Mouse (Mus musculus) layer of hippocampus, adult 18-20 months (tissue): ENCODE data around the gene Pate4. TPM values are rescaled to one million over a fixed set of nuclear protein-coding genes. Genes with fewer than 3 reads are reported as not detected.
A peak's percentile ranks its signal among the peaks of the same experiment; 100 is the strongest.
"Not testable (repeated sequence)": the region's sequence is repeated elsewhere in the genome, so short reads cannot be mapped to it uniquely, and the experiment has no call there.

ENCODE experiments used
- DNase-seq, 2 experiments: peaks; one replicate each; pipeline ENCODE4 v3.0.0; 2022; ENCODE audit warnings: low spot score in 2 of 2
- long read RNA-seq: library from polyadenylated mRNA; stranded (forward); transcript quantifications from one replicate; pipeline ENCODE4 v2.0.0, GENCODE M21; 2021
- total RNA-seq, 2 experiments: library from RNA; stranded (reverse); gene quantifications; 2 replicates each; pipeline ENCODE4 v1.2.3; 2021

The Pate4 gene
- not detected for total RNA-seq
- long read RNA-seq: 0 reads

DNA sequence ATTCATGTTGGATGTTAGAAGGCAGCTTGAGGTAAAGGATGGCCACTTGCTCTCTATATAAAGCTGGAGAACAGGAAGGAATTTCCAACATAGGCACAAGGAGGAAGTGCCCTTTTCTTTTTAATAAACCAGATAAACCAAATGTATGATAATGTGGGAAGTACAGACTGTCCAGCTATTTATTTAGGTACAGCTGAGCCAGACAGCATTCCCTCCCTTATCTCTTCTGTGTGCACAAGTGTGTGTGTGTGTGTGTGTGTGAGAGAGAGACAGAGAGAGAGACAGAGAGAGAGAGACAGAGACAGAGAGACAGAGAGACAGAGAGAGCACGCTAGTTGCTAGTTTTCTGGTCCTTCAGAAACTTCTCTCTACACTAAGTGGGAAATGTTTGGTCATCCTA, at the start of gene Pate4:
Gene Pate4 (minus strand): TSS at position 101 of the 400 bp plus-strand sequence.
- DNase-seq: no peak

DNA sequence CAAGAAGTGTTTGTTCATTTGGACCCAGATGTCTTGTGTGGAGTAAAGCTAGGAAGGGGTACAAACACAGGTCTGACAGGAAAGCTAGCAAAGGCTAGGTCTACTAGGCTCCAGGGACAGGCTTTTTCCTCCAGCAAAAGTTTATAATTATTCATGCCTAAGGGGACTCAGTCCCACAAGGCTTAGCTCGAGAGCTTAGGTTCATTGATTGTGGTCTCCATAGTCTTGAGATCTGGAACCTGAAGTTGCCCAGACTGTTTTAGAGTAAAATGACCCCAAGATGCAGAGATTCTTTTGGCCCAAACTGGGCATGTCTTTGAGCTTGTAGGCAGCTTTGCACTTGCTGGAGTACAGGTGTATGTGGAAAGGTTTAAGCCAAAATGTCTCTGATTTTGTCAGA, 36.4 kb upstream of the Pate4 start, which contains the start of gene Pate3:
Gene Pate3 (minus strand): TSS at position 101 of the 400 bp plus-strand sequence.
- no peak for DNase-seq

DNA sequence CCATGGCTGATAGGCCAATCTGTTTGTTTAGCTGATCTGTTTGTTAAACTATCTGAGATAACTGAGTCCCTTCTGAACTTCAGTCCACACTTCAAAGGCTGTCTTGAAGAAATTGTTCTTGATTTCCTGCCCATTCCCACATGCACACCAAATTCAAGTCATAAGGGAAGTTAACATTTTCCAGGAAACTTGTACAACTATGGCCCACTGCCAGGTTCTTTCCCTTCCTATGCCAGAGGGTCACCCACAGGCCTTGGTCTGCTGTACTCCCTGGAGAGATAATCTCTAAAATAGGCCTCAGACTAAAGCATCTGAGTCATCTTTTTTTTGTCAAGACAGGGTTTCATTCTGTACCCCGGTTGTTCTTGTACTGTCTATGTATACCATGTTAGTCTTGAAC, 21.2 kb upstream of the Pate4 start:
- DNase-seq: no peak

- not testable (repeated sequence) for DNase-seq
These were observed 5.0 kb upstream of the Pate4 start for GRCm38 (mm10) chr9:35616784-35617183.

- DNase-seq: no peak
These were observed 2.3 kb upstream of the Pate4 start for GRCm38 (mm10) chr9:35614005-35614404.

- peak in 1 of 2 experiments; percentile 35 for DNase-seq
These were observed 3.9 kb downstream of the Pate4 start for GRCm38 (mm10) chr9:35607647-35608405.

- DNase-seq: peak; percentile 28 to 64
These were observed 18.8 kb downstream of the Pate4 start for GRCm38 (mm10) chr9:35592903-35593302.

DNA sequence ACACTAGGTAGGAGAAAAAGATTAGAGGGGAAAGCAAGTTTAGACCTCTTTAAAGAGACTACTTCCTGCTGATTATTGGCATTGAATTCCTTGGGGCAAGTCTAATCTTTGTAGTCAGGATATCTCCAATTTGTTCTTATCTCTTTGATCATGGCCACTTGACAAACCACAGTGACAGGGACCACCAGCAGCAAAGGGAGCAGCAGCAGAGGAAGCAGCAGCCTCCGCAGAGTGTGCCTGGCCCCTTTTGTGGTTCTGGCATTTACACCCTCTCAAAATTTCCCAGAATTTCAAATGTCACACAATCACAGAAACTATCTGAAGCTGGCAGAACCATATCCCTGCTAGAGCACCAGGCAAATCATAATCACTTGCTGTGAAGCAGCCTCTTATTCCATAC, 24.1 kb downstream of the Pate4 start:
- DNase-seq: no peak

DNA sequence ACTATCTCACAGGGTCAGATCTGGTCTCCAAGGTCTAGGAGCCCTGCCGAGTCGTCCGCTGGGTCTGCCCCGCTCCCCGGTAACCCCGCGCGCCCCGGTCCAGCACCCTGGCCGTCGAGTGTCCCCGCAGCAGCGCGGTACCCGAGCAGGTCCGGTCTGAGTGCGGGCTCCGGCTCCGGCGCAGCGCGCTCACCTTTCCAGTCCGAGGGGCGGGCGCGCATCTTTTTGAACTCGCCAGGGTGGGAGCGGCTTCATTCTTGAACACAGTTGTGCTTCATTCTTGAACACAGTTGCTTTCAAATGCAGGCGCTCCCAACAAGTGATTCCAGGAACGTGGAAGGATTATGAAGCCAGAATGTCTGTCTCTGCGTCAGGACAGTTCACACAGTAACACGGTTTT, 37.3 kb downstream of the Pate4 start:
- DNase-seq: no peak

DNA sequence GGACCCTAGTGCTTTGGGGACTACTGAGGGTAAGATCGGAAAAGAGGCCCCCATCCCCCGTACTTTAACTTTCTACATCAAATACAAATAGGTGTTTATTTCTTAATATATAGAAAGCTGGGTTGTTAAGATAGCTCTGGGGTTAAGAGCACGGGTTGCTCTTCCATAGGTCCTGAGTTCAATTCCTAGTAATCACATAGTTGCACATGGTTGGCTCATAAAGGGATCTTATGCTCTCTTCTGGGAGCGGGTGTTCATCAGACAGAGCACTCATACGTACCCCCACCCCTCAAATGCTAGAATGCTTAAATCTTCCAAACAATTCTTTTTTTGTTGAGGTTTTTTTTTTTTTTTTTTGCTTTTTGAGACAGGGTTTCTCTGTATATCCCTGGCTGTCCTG, 41.1 kb downstream of the Pate4 start:
- no peak for DNase-seq

DNA sequence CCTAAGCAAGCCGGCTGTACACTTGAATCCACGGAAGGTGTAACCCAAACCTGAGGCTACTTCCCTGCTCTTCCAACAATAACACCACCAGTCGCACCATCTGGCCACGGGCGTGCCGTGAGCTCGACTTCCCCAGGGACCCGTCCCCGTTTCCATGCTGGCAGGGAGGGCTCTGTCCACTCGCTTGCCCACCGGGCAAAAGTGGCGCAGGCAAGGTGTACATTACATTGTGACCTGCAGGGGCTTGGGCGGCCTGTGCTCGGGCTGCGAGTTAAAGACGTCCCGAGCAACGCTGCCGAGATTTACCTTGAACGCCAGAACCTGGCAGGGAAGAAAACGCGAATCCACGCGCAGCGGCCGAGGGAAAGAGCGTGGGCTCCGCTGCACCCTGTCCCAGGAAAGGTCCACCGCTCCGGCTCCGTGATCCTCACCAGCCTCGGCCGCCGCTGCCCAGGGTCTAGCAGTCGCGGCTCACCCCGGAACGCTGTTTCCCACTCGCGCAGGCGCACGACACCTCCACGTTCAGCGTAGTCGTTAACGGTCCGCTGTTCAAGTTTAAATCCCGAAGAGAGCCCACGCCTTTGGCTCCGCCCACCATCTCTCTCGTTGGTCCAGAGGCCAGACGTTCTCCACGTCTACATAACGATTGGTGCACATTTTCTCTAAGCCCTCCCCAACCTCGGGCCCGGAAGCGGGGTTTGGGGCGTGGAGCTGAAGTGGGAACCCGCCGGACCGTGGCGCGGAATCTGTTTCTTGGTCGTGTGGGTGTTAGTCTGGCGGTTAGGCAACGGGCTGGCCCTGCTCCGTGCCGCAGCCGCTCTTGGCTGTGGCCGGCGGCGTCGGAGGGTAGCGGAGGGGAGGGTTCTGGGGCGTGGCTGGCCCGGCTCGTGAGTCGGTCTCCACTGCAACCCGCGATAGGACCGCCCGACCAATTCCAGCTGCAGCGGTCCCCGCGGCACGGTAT, 41.9 kb downstream of the Pate4 start, which contains the start of the genes Pate2 and Hyls1:
Gene Pate2 (plus strand): TSS at position 714 of the 964 bp plus-strand sequence.
Gene Hyls1 (minus strand): TSS at position 828 of the 964 bp plus-strand sequence.
- DNase-seq: peak; percentile 90 to 96

DNA sequence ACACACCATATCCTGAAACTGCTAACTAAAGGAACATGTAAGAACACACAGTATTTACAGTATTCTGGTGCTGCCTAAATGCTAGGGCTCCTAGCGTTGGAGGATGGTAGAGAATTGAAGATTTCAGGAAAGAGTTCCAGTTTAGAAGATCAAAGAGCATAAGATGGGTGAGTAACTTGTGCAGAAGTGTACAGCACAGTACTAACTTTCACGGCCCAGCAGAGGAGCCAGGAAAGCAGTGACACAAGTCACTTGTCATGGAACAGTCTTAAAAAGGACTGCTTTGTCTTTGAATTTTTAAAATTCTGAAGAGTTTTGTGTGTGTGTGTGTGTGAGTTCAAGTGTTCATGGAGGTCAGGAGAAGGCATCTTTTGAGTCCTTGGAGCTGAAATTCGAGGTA, 43.7 kb downstream of the Pate4 start:
- no peak for DNase-seq

DNA sequence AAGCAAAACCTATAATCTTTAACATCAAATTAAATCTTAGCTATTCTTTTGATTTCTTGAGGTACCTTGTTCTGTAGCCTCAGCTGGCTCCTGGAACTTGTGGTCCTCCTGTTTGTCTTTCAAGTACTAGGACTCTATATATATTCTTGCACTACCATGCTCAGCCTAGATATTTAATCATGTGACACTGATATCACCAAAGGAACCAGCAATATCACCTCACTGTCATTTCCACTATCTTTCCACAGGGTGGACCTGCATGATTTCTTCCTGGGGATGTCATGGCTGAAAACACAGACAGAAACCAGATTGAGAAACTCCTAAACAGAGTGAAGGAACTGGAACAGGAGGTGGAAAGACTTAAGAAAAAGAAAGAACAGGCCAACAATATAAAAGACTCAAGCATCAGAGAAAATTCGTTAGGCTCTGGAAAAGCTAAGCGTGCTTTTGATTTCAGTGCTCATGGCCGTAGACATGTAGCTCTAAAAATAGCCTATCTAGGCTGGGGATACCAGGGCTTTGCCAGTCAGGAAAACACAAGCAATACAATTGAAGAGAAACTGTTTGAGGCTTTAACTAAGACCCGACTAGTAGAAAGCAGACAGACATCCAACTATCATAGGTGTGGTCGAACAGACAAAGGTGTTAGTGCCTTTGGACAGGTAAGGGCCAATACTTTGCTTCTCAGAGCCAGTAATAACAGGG, 47.1 kb downstream of the Pate4 start:
- DNase-seq: no peak

- DNase-seq: no peak
These were observed 50.2 kb downstream of the Pate4 start for GRCm38 (mm10) chr9:35561583-35561982.

DNA sequence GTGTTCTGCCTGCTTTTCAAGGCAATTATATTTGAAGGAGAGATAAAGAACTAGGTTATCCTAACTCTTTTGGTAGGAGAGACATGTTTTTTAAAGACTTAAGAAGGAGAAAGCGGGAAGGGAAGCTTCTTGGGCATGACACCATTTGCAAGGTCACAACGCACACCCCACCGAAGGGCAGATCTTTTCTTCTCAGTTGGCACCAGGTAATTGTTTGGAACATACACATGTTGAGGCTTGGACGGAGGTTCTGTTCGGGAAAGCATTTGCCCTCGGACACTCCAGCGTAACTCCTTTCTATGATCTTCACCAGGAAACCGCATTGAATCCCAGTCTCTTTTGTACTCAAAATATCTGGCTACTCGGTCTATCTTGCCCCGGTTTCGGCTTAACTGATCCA, 50.7 kb downstream of the Pate4 start:
- no peak for DNase-seq

DNA sequence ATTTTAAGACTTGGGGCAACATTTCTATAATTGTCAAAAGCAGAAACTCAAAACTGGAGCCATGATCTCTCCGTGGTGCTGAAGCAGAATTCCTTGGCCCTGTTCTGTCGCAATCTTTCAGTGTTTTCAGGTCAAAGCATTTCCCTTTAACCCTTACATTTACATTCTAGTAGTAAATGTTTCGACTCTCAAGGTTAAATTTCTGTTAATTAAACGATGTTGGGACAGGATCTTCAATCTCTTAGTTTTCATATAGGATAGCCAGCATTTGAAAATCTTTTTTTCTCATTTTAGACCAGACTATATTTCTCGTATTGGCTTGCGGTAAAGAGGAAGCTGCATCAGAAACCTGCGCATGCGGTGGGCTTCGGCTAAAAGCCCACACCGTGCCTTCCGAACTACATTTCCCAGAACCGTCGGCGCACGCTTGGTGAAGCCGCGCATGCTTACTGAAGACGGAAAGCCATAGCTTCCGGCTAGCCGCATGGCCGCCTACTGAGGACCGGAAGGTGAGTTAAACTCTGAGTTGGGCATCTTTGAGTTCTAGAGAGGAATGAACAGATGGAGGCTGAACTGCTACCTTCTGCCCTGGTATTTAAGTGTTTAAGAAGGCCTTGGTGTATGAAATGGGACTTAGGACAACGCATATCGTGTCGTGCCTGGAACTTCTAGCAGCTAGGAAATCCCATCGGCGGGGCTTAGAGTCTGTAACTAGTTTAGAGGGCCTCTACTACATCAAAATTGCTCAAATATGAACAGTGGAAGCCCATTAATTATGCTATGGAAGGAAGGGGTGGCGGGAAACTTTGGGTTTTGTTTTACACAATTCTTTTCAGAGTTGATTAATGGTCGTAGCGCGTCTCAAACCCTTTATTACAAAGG, 52.5 kb downstream of the Pate4 start:
- peak; percentile 79 to 93 for DNase-seq

GRCm38 (mm10) chr9:35558257-35559008, 53.3 kb downstream of the Pate4 start, which contains the start of the genes Ddx25 and Pus3:
Gene Ddx25, minus strand, starts transcription at chr9:35558528.
Gene Pus3, plus strand, starts transcription at chr9:35558595.
- DNase-seq: peak; percentile 66 to 71
